Mouse (Mus musculus): ENCODE measurements around the gene Rapgef4.

Gene Rapgef4

GRCm38 (mm10) chr2:72285888-72286661, 305.0 kb downstream of the Rapgef4 start:
- DNase-seq: peak; percentile 59 to 64

DNA sequence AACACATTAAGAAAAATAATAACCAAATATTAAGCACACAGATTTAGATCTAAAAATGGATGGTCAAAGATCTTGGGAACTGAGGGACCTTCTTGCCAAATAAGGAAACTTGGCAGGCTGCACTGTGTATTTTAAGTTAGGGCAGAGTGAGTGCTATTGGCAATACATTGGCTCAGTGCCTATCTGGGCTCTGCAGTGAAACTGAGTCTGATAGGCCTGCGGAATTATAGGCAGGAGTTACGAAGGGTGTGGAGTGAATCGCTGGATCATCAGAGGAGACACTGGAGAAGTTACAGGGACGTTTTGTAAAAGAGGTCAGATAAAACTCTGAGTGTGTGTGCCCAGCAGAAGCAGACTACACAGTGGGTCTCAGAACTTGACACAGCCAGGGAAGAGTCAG, 306.1 kb downstream of the Rapgef4 start:
- no peak for DNase-seq

- no peak for DNase-seq
These were observed 308.0 kb downstream of the Rapgef4 start for GRCm38 (mm10) chr2:72288932-72289534.

GRCm38 (mm10) chr2:72291103-72291502, 310.1 kb downstream of the Rapgef4 start:
- no peak for DNase-seq

DNA sequence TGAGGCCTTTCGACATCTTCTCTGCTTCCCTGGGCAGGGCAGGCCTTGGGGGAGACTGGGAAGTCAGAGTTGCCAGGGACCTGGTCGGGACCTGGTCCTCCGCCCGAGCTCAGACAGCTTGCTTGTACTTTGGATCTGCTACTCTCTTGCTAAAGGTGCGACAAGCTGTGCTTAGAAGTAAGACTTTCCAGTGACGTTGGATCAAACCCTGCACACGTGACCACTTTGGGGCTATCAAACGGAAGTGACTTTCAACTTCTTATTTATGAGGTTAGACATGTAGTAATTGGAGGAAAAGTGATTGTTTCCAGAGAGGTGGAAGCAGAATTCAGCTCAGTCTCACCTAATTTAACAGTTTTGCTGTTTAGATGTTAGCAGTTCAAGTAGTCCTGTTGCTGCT, 311.5 kb downstream of the Rapgef4 start:
- DNase-seq: no peak

DNA sequence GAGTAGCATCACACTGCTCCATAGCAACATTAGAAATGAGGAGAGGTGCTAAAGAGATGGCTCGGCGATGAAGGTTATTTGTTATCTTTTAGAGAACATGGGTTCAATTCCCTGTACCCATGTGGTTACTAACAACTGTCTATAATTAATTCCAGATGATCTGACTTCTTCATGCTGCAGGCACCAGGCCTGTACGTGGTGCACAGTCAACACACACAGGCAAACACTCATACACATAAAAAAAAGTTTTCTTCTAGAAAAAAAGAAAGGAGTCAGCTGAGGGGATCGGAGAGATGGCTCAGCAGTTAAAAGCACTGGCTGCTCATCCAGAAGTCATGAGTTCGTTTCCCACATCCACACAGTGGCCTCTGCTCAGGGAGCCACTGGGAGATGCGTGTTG, 314.0 kb downstream of the Rapgef4 start:
- DNase-seq: no peak

GRCm38 (mm10) chr2:72296984-72297715, 316.1 kb downstream of the Rapgef4 start:
- DNase-seq: no peak

DNA sequence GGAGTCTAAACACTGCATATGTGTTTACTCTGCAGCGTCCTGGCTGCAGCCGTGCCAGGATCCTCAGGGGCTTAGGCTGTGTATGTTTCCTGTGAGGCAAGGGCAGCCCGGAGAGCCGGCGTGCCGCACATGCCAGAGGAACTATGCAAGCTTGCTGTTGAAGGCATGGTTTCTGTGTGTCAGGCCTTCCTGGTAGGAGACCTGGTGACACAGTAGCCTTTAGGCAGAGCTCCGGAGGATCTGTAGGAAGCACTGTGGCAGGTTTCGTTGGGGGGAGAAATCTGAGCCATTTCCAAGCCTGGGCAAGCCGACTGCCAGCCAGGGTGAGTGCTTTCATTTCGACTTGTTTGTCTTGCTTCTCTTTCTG, 316.7 kb downstream of the Rapgef4 start:
- DNase-seq: peak in 1 of 2 experiments; percentile 7

- no peak for DNase-seq
These were observed 317.4 kb downstream of the Rapgef4 start for GRCm38 (mm10) chr2:72298406-72298805.

DNA sequence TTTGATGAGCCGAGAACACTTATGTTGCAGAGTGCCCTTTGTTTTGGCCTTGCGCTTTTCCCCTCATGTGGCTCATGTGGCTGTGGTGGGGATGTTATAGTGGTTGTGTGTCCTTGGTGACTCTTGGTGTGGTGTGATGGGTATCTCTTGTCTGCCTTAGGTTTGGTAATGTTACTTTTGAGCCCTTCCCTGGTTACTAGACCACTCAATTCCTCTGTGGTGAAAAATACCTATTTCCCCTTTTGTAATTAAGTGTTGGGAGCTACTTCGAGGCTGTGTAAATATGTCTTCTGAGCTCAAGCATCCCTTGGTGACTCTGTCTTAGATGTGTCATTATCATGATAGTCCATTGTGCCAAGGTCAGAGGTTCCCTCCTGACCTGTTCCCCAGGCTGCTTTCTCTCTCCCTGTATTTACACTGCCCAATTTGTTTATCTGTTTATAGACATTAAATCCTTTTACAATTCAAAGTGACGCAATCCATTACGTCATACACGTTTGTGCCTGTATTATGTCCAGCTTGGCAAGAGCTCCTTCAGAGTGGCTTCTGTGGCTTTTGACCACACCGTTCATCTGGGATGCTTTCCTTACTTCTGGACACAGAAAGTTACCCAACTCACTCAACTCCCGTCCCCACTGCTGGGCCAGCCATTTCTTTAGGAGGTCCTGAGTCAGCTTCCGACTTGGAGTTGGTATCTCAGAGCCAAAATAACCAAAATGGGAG, 320.3 kb downstream of the Rapgef4 start:
- no peak for DNase-seq

- no peak for DNase-seq
These were observed 324.7 kb downstream of the Rapgef4 start for GRCm38 (mm10) chr2:72305738-72306137.

All from cerebellum, postnatal 25 days (tissue).